Mouse (Mus musculus) cerebellum, adult 18-20 months (tissue): ENCODE data around the gene Cpsf4l.

Source experiments
- DNase-seq, 2 experiments: peaks; one replicate each; pipeline ENCODE4 v3.0.0; 2021

Gene Cpsf4l

DNA sequence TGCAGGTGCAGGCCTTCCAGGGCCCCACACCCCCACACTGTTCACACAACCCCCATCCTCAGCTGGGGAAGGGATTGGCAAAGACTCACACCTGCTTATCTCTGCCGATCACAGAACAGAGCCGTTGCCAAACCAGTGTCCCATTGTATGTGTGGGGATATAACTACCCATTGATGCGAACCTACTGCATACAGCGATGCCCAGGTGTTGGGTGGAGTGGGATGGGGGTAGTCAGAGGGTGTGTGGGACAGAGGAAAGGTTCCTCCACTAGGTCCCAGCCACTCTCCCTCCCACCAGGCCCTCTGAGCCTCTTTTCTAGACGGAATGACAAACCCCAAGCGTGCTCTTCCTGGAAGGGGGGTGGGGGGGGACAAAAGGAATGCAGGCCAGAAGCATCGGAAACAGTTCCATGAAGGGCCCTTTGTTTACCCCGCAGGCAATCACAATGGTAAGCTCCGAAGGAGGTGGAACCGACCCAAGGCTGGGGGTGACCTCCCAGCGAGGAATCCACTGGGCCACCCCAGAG lies at the start of gene Cpsf4l:
Cpsf4l (minus strand) TSS at position 287 of the 526 bp plus-strand sequence.
- DNase-seq, result no peak

DNA sequence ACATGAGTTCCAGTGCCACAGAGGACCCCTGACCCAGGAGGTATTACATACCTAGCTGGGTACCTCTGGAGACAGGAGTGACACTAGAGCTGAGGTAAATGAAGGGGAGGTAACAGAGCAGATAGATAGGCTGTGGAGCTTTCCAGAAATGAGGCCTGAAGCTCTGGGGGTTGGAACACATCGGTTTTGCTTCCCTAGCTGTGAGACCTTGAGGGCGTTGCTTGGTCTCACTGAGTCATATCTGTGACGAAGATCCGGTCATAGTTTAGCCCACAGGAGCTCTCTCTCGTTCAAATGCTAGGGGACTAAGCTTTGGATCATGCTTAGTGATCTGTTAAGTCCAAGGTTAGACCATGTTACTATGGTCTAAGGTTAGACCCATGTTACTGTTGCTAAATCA lies 49.0 kb upstream of the Cpsf4l start:
- DNase-seq, result no peak

DNA sequence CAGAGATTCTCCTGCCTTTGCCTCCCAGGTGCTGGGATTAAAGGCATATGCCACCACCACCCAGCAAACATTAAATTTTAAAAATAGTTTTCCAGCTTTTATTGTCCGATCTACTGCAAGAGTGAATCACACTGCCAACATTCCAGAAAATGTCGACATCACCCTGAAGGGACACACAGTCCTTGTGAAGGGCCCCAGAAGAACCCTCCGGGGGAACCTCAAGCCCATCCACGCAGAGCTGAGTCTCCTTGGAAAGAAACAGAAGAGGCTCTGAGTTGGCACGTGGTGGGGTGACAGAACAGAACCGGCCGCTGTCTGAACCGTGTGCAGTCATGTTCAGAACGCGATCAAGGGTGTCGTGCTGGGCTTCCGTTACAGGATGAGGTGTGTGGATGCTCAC lies 46.8 kb upstream of the Cpsf4l start:
- no peak for DNase-seq

DNA sequence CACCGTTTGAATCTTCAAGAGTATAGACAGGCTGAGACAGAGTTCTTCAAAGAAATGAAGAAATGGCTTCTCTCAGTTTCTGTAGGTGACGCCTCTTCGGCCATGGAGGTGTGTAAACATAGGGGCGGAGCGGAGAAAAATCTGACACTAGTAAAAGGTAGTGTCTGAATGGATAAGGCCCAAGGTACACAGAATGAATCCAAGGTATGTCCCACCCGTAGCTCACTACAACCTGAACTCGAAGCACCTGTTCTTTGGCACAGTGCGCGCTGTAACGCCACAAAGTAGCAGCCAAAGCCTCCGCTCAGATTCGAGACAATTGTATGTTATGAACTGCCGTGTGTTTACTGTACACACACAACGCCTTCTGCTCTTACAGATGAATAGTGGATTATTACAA lies 46.1 kb upstream of the Cpsf4l start:
- no peak for DNase-seq

DNA sequence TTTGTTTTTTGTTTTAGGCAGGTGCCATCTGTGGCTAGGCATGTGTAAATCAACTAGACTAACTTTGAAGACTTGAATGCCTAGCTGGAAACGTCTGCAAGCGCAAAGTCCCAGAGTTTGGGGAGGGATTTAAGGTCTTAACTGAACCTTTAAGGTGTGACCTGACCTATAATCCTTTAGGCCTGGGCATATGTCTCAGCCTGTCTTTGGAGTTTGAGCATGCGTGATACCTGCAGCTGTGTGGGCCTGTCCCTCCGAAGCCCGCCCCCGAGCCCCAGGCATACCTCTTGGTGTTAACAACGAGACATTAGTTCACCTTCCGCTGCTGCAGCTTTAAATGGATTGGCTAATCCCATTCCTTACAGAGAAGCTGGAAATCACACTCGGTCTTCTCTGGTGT lies 45.0 kb upstream of the Cpsf4l start:
- no peak for DNase-seq

DNA sequence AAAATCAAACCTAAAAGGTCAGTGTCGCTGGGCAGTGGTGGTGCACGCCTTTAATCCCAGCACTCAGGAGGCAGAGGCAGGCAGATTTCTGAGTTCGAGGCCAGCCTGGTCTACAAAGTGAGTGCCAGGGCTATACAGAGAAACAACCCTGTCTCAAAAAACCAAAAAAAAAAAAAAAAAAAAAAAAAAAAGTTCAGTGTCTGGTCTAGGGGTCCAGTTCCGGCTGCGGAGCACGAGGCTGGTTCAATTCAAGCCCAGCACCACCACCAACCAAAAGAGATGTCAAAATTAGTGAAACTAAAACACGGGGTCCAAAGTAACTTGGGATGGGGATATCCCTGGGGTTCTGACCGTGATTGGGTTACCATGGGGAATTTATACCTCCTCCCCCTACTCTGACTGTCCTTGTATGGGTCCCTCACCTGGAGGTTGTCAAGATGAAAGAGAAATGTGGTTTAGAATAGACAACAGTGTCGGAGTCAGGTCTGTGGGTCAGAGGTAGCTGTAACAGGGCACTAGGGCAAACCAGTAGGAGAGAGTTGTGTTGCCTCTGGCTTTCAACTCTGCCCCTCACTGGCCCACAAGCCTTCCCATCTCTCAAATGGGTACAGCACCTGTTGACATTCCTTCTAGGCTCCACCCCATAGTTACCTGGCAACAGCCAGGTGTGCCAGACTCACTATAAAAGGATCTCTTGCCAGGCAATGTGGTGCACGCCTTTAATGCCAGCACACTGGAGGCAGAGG lies 43.0 kb upstream of the Cpsf4l start:
- DNase-seq, result no peak

DNA sequence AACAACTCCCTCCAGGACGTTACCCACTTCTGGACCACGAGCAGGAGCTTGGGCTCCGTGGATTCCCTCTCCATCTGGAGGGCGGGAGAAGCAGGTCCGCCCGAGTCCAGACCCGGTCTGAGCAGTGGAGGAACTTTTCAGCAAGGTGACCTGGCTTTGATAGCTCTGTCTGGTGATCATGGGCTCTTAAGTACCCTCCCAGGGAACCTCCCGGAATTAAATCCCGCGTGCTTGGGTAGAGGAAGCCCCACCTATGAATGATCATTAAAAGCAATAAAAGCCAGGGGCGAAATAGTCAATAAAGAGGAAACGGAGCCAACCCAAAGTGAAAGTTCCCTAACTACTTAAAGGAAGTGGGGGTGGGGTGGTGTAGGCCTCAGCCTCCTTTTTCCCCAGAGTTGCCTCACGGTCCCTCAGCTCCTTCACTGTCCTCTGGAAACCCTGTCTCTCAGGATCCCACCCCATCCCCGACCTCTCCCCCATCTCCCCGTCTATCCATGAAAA lies 42.4 kb upstream of the Cpsf4l start:
- no peak for DNase-seq

DNA sequence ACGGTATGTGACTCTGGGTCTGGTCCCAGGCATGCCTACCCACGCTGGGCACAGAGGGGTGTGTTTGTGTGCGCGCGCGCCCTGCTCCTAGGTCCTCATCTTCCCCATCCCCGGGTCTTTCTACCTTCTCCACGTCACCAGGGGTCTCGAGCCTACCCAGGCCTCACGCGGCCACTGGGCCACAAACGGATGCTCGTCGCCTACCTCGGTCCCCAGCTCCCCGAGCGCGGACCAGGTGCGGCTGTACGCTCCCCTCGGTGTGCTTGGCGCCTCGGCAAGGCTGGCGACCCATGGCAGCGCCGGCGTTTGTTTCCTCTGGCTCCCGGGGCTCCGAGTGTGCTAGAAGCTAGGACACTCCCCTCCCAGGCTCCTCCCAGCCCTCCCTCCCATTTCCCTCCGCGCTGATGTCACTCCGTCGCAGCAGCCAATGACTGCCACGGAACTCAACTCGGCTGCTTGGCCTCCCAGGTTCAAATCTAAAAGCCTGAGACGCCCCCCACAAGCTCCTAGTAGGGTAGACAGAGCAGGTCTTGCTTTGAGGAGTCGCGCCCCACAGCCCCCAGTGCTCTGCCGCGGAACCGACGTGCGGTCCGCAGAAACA lies 41.8 kb upstream of the Cpsf4l start, which contains the start of gene Cdc42ep4:
Cdc42ep4 (minus strand) TSS at position 398 of the 601 bp plus-strand sequence.
- peak; percentile 56 to 66 for DNase-seq

DNA sequence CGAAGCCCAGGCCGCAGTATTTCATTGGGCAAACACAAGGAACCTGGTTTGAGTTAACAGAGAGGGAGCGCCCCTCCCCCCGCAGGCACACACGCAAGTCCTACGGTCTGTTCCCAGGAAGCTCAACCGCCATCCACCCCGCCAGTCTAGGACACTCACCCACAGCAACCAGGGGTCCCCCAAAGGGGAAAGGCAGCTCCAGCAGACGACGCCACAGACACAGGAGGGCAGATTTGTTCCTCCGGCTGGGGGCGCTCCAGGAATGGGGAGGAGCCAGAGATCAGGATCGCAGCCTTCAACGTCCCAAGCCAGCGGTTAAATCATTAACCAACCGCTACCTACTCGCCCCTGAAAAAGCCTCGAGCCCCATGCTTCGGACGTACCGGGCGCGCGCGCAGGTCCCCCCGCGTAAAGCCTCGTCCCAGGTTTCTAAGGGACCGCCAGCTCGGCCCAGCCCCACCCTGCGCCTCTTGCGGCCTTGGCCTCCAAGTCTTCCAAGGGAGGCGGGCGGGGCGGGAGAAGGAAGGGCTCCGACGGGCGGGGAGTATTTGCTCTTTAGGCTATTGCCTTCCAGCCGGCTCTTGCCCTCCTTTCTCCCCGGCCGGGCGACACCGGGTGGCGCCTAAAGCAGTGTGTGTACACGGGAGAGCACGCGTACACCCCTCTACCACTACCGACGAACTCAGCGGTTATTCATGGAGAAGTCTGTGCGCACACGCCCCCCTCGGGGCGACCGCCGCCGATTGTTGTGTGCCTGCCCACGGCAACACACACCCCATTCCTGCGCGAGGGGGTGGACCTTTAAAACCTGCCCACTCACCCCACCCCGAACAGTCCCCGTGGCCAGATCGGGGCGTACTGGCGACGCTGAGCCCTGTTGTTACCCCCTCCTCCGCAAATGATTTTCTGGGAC lies 41.0 kb upstream of the Cpsf4l start:
- DNase-seq, result peak; percentile 30 to 33

DNA sequence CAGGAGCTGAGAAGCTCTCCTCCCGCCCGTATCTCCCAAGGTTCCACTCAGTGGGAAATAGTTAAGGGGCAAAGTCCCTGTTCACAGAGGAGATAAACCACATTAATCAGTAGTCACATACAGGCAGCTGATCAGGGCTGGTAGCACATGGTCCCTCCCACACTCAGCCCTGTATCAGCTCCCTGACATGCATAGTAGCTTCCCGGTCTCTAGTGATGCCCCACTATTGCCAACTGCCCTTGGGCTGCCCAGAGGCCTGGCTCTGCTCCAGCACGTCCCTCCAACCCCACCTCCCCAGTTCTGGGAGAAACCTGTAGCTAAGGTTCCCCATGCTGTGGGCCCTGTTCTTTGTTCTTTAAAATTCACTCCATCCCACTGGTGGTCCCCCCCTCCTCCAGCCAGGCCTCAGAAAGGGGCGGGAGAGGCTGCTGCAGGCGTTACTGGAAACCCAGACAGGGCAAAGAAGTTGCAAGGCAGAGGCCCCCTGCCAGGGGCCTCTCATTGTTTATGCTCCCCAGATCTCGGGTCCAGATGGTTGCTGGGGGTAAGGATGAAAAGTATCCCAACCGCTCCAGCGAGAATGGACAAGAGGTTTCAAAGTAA lies 40.0 kb upstream of the Cpsf4l start:
- no peak for DNase-seq

DNA sequence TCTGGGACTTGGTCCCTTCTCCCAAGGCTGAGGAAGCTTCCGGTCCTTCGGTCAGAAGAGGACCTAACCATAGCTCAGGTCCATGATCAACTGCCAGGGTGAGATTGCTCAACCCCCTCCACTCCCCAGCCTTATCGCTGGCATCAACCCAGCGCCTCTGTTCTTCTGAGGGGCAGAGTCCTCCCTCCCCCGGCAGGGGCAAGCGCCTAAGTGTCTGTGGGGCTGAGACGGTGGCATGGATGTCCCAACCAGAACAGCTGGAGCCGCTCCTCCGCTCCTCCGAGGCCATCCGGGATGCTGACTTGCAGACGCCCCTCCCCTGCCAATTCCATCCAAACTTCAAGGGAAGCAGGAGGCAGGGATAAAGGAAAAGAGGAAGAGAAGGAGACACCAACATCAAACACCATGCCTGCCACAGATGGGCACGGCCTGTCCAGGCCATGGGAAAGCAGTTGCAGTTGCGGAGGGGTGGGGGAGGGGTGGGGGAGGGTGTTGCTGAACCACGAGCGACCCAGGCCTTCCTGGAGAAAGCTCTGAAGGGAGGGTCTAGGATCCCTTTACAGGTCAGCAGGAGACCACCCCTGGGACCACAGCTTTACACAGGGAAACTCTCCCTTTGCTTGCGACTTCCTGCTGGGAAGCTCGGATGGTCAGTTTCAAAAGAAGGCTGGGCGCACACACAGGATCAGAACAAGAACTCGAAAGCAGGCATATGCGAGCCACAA lies 39.1 kb upstream of the Cpsf4l start:
- no peak for DNase-seq

DNA sequence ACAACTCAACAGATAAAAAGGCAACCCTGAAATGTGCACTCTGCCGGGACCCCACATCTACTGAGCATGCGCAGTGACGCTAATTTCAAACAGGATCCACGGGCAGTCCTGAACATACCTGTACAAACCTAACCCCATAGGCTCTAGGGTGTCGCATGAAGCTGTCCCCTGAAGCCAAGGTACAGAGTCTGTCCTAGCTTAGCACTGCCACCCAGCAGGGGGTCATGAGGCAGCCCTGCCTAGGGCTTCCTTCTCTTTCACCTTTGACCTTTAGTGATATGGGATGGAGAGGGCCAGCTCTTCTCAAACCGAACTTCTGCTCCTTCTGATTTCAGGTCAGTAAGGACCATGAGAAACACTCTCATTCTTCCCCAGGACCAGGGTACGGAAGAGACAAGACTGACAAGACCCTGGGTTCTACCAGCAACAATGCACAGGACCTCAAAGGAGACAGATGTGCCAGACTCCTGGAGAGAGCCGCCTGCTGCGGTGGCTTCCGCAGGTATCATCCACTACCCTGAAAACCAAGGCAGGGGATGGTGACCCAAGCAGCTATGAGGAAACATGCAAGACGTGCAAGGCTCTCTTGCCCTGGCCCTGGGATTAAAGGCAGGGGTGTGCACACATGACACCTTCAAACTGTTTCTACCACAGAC lies 38.0 kb upstream of the Cpsf4l start:
- DNase-seq, result no peak

DNA sequence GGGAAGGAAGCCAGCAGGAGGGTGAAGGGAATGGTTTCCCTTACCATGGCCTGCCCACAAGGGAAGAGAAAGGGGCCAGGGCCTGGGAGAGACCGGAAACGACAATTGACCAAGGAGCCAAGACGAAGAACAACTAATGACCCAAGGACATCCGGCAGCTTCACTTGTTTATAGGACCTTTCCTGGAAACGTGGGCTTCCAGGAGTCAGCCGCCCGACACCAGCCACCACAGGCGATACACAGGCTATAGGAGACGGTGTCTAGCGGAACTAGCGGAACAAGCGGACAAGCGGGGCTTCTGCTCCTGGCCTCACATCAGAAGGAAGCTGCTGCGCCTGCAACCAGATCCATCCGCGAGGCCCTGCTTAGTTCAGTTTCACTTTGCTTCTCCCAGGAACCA lies 37.2 kb upstream of the Cpsf4l start:
- no peak for DNase-seq

DNA sequence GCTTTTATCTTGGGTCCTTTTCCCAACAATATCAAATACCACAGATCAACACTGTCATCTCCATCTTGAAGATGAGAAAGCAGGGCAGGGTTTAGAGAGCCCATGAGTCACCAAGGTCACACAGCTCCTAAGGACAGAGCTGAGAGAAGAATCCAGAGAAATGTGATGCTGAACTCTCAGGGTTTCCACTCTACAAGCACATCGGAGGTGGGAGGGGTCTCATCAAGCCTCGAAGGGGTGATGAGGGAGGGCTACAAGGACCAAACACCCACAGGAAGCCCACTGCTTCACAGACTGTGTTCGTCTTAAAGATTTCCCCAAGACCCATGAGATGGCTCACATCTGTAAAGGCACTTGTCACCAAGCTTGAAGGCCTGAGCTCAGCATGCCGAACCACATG lies 36.1 kb upstream of the Cpsf4l start:
- no peak for DNase-seq

DNA sequence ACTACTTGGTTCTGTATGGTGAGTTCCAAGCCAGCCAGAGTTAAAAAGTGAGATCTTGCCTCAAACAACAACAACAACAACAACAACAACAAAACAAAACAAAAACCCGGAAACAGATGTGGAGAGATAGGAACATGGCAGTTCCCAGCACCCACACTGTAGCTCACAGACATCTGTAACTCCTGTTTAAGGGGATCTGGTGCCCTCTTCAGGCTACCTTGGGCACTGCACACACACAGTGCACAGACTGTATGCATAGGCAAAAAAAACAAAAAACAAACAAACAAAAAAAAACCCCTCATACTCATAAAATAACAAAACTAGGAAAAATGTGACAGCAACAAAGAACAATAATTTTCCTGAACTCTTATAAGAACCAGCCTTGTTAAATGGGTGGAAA lies 33.2 kb upstream of the Cpsf4l start:
- no peak for DNase-seq

DNA sequence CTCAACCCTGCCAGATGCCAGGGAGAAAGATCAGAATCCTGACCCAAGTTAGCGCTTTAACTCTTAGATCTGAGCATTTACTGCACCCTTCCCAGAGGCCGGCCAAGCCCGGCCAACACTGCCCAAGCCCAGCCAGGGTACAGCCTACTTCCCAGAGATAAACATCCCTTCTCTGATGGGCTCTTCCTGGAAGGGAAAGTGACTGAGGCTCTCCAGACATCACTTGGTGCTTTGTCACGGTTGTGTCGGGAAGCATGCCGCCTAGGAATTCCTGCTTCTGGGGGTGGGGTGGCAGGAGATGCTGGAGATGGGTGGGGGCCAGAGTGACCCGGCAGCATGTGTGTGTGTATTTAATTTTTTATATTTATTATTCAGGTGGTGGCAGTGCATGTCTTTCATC lies 30.3 kb upstream of the Cpsf4l start:
- no peak for DNase-seq

DNA sequence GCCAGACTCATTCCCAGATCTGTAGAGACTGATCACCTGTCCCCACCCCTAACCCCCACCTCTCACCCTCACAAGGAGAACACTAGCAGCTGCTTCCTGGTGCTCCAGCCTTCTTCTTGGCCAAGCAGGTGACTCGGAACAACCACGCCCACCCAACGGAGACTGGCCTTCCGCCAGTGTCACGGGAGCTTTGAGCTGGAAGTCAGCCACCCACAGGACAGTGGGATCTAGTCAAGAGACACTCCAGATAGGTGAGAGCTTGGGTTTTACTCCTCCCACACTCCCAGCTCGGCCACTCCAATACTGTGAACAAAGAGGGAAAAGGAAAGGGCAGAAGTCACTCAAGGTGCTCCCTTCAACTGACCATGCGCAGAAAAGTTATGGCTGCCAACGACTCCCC lies 29.4 kb upstream of the Cpsf4l start:
- DNase-seq, result no peak

DNA sequence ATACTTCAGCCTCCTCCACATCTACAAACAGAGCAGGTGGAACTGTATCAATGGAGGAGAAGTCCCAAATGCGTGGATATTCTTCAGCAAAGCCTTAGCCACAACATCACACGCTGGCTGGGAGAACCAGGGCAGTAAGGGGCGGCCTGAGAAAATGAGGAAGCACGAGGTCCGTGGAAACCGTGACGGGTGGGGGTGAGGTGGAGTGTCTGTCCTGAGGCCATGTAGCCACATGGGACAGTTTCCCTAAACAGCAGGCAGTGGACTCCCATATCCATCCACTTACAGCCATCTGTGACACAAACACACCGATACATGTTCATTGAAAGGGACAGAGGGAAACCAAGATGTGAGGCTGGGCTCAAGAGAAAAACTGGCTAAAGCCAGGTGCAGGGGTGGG lies 28.1 kb upstream of the Cpsf4l start:
- no peak for DNase-seq

DNA sequence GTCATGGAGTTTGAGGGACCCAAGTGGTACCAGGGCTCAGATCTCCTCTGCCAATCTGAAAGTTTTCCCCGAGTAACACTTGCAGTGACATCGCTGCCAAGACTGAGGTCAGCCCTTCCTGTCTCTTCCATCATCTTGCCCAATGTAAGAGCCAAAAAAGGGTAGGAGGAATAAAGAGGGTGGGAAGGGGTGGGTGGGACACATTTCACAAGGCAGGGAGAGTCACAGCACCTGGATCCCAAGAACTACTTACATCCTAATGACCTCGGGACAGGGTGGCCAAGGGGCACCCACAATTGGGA lies 27.7 kb upstream of the Cpsf4l start:
- DNase-seq, result no peak

DNA sequence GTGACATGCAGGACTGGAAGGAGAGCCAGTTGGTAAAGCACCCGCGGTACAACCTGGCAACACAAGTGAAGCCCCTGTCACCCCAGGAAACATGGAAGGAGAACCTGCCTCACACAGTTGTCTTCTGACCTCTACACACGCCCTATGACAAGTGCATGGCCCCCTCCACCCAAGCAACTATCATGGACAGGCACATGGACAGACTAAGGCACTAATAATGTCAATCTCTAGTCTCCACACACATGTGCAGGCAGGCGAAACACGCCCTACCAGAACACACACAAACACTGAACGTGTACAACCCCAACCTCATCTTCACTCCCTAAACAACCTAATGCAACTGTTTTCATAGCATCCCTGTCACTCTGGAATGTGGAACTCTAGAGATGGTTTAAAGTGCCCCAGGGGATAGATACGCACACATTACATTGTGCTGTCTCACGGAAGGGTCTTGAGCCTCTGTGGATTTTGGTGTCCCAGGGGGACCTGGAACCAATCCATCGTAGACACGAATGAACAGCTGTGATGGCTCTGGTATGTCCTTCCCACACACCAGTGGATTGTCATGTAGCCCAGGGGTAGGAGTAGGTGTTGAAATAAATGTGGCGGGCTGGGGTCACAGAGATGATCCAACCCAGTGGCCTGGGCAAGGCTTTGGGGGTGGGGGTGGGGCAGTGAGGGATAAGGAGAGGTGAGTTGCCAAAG lies 27.2 kb upstream of the Cpsf4l start:
- DNase-seq, result no peak

DNA sequence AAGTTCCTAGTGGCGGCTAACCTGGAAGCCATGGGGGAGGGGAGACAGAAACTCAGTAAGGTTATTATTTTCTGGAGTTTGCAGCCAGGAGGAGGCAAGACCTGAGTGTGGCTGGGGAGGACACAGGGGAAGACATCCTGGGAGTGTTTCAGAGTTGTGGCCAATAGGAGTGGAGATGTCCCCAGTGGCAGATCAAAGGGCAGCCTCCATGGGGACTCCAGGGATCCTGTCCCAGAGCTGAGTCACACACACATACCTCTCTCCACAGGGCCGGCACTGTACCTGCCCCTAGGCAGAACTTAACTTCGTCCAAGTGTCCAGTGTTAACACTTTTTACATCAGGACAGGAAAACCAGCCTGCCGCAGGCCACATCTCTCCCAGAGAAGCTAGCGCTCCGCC lies 25.3 kb upstream of the Cpsf4l start:
- no peak for DNase-seq
